Mouse (Mus musculus) ES-E14 (cell line): ENCODE results near the gene Ubfd1.

Experiments
- CHD2 ChIP-seq: IDR thresholded peaks from 2 replicates; pipeline ENCODE4 v1.6.1; 2014; ENCODE audit warnings: mild to moderate bottlenecking, low read depth, low read length, inconsistent platforms
- MAFK ChIP-seq: IDR thresholded peaks from 2 replicates; pipeline ENCODE4 v1.6.1; 2014; ENCODE audit warnings: mild to moderate bottlenecking, low read depth, low read length, inconsistent platforms; ENCODE audit not compliant: insufficient read depth

DNA sequence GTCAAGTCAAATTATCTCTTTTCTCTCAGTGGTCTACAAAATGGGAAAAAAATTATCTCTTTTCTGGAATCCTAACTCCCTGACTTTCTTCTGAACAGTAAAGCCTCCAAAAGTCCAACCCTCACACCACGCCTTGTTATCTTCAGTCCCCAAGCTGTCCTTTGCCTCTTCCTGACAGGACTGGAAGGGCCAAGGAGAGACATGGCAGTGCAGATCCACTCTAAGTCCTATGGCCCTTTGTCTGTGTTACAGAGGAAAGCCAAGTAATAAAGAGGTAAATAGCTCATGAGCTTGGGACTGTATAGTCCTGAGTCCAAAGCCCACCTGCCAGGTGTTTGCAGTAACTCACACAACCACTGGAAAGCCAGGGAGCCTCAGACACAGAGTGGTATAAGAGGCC lies 21.3 kb upstream of the Ubfd1 start:
- TF ChIP-seq CHD2, result no peak
- TF ChIP-seq MAFK, result no peak
